Mouse (Mus musculus) CH12.LX (cell line): ENCODE data around the gene Lrrc19.

Experiments used
- CTCF ChIP-seq, 2 experiments: IDR thresholded peaks in 1 of 2; conservative IDR thresholded peaks in 1 of 2; 2 replicates each; pipeline ENCODE4 v1.5.1; 2011 to 2012; ENCODE audit warnings: low read depth in 2 of 2, low read length in 2 of 2, improper control_type of control experiment in 1 of 2, inconsistent platforms in 1 of 2, mild to moderate bottlenecking in 1 of 2, moderate library complexity in 1 of 2
- ELF1 ChIP-seq: IDR thresholded peaks from 2 replicates; pipeline ENCODE4 v1.6.1; 2014; ENCODE audit warnings: low read depth, mild to moderate bottlenecking, inconsistent platforms, low read length, improper control_type of control experiment
- EP300 ChIP-seq: IDR thresholded peaks from 2 replicates; pipeline ENCODE4 v1.6.1; 2011; ENCODE audit warnings: low read length, improper control_type of control experiment
- HCFC1 ChIP-seq: IDR thresholded peaks from 2 replicates; pipeline ENCODE4 v1.6.1; 2012; ENCODE audit warnings: low read depth, mild to moderate bottlenecking, inconsistent platforms, low read length, improper control_type of control experiment
- MAZ ChIP-seq: IDR thresholded peaks from 2 replicates; pipeline ENCODE4 v1.6.1; 2012; ENCODE audit warnings: low read depth, mild to moderate bottlenecking, inconsistent platforms, low read length, improper control_type of control experiment, moderate library complexity
- MEF2A ChIP-seq: IDR thresholded peaks from 2 replicates; pipeline ENCODE4 v1.6.1; 2014; ENCODE audit warnings: low read depth, mild to moderate bottlenecking, inconsistent platforms, low read length, improper control_type of control experiment, borderline replicate concordance
- MXI1 ChIP-seq: IDR thresholded peaks from 2 replicates; pipeline ENCODE4 v1.6.1; 2011; ENCODE audit warnings: mild to moderate bottlenecking, low read depth, low read length, improper control_type of control experiment
- POLR2A ChIP-seq: IDR thresholded peaks from 2 replicates; pipeline ENCODE4 v1.6.1; 2011; ENCODE audit warnings: low read depth, mild to moderate bottlenecking, improper control_type of control experiment, low read length
- RAD21 ChIP-seq: IDR thresholded peaks from 2 replicates; pipeline ENCODE4 v1.6.1; 2011; ENCODE audit warnings: low read depth, mild to moderate bottlenecking, low read length, improper control_type of control experiment, moderate library complexity
- SIN3A ChIP-seq: IDR thresholded peaks from 2 replicates; pipeline ENCODE4 v1.6.1; 2012; ENCODE audit warnings: low read length, improper control_type of control experiment, inconsistent platforms
- TBP ChIP-seq: conservative IDR thresholded peaks from 2 replicates; pipeline ENCODE4 v1.6.1; 2011; ENCODE audit warnings: low read depth, low read length, improper control_type of control experiment
- ZC3H11A ChIP-seq: IDR thresholded peaks from 2 replicates; pipeline ENCODE4 v1.6.1; 2012; ENCODE audit warnings: low read depth, mild to moderate bottlenecking, inconsistent platforms, low read length, improper control_type of control experiment
- ZNF384 ChIP-seq: IDR thresholded peaks from 2 replicates; pipeline ENCODE4 v1.6.1; 2012; ENCODE audit warnings: low read depth, low read length, improper control_type of control experiment, inconsistent platforms

DNA sequence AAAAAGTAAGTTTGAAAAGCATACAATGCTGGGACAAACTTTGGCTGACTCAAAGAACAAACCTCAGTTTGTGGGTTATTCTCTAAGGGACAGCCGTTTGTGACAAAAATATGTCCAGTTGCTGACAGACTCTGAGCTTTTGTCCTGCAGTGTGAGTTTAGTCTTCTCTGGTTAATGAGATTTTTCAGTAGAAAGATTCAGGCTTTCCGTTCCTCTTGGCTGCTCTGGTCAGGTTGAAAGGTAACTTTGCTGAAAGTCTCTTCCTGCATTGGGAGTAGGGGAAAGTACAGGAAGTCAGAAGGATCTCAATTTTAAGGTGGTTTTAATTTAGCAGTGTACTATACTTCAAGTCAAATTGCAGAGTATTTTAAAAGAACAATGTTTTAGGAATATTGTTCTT is 44.4 kb downstream of the Lrrc19 start:
- no peak for TF ChIP-seq ZC3H11A
- no peak for TF ChIP-seq POLR2A
- TF ChIP-seq CTCF (conservative IDR thresholded peaks at IDR 0.05 in 1 of 2, IDR thresholded peaks at IDR 0.05 in 1 of 2; ENCODE audit: low read depth in 2 of 2, low read length in 2 of 2): no peak
- TF ChIP-seq MAZ: no peak
- TF ChIP-seq RAD21: no peak
- no peak for TF ChIP-seq HCFC1
- TF ChIP-seq EP300: no peak
- TF ChIP-seq ELF1: no peak
- no peak for TF ChIP-seq SIN3A
- TF ChIP-seq ZNF384: no peak
- no peak for TF ChIP-seq TBP
- TF ChIP-seq MXI1: no peak
- TF ChIP-seq MEF2A: no peak
